Mouse (Mus musculus) thymus, postnatal 36 days (tissue): ENCODE measurements around the gene Amacr.

Experiments
- DNase-seq, 2 experiments: peaks; one replicate each; pipeline ENCODE4 v3.0.0; 2022; ENCODE audit warnings: mixed read lengths in 2 of 2

Gene Amacr

GRCm38 (mm10) chr15:10991566-10991965, 10.0 kb downstream of the Amacr start:
- DNase-seq = no peak

DNA sequence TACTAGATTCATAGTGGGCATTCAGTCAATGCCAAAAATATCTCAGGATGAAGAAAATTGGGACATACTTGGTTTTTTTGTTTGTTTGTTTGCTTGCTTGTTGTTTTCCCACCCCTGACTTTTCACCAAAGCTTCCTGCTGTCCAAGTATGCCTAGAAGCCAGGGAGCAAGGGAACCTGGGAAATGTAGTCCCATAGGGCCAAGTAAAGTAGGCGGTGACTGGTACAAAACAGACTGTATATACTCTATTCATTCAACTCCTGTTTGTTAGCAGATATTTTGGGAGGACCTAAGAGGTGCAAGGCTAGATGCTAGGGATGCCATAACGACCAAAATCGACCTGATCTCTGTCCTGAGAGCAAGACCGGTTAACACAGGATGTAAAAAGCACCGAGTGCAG, 18.3 kb downstream of the Amacr start:
- no peak for DNase-seq

DNA sequence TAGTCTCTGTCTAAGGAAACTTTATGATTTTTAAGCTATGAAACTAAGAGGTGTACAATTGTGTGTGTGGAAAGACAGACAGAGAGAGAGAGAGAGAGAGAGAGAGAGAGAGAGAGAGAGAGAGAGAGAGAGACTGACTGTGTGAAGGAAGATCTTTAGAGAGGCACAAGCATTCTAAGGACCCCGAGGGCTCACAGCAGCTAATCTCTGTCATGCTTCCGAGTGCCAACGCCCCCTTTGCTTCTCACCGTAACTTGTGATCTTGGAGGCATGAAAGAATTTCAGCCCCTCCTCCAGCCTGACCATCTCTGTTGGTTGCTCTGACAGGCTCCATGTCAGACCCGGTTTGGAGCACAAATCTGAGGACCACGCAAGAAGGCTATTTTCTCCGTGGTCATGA, 18.9 kb downstream of the Amacr start, which contains the start of gene Slc45a2:
Gene Slc45a2, plus strand, starts transcription at position 301 of the 400 bp plus-strand sequence.
- no peak for DNase-seq

- DNase-seq = no peak
Observed at GRCm38 (mm10) chr15:11003791-11004190, 22.2 kb downstream of the Amacr start.

- DNase-seq = no peak
Observed at GRCm38 (mm10) chr15:11004646-11005045, 23.1 kb downstream of the Amacr start.

DNA sequence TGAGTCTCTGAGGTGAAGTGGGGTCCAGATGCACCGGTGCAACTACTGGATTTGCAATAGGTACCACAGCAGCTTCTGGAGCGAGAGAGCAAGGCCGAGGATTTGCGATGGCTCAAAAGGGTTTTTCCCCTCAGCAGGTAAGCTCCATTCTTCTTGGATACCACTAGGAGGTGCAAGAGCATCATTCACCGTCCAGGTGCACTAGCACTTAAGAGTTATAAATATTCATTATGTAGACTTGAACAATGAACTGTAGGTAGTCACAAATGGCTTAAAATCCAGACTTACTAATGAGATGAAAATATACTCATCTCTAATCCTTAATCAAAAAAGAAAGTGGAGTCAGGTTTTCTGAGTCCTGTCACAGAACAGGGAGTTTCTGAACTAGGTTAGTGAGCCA, 27.2 kb downstream of the Amacr start:
- no peak for DNase-seq

DNA sequence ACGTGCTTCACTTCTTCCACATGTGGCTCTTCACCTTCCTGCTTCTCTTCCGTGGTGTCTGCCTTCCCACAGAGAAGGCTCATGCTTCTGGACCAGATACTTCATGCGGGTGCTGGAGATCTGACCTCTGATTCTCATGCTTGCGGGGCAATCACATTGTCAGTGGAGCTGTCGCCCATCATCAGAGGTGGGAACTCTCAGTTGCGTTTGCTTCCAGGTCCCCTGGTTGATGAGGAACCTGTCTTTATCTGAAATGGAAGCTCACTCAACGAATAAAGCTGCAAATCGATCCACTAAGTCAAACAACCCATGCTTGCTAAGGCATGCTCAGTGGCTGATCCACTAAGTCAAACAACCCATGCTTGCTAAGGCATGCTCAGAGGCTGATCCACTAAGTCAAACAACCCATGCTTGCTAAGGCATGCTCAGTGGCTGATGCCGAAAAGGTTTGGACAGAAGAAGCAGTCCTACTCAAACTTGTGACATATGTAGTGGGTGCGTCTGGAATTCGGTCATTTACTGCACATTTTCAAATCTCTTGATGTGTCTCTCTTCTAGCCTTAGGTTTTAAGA, 29.5 kb downstream of the Amacr start:
- DNase-seq = no peak

DNA sequence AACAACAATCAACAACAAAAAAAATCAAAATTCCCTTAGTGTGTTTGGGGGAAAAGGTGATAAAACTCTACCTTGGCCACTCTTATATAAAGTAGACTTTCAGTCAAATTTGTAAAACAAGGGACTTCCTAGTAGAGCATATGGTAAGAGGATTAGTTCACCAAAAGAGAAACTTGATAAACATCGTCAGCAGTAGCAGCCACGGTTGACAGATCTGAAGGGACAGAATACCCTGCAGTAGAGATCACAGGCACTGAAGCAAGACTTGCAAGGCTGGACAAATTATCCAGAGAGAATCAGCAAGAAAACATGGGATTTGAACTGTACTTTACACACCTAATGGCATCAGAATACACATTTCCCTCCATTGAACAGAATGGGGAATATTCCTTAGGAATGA, 33.4 kb downstream of the Amacr start:
- DNase-seq = no peak

GRCm38 (mm10) chr15:11026801-11027561, 45.4 kb downstream of the Amacr start:
- no peak for DNase-seq

DNA sequence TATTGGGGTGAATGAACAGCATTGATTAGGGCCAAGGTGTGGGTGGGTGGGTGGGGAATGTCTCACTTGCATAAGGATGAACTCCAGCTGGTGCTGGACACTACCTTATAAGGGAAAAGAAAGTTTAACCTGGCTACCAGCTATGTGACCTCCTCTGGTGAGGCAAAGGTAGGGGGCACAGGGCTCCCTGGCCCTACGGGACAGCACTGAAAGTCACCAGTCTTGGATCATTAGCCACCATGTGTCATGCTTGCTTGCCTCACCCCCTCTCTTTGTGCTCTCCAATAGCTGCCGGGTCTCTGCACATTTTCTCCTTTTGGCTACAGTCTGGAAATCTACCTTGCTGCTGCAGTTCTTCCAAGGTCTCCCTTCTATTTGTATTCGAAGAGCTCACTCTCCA, 48.6 kb downstream of the Amacr start:
- no peak for DNase-seq

GRCm38 (mm10) chr15:11035947-11036474, 54.5 kb downstream of the Amacr start:
- DNase-seq = no peak

- no peak for DNase-seq
Observed at GRCm38 (mm10) chr15:11036535-11037375, 55.2 kb downstream of the Amacr start.

DNA sequence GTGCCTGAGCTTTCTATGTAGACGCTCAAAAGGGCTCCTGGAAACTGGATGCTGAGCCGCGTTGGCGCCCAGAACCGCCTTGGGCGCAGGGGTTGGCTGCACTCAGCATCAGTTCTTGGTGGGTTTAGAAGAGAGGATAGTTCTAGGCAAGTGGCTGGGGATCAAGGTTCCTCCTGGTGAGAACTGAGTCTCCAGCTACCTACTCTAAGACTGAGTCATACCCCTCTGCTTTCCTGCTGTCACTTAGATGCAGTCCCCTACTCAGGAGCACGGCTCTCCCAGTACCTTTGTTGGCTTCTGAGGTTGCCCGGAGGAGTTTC, 55.8 kb downstream of the Amacr start:
- no peak for DNase-seq

DNA sequence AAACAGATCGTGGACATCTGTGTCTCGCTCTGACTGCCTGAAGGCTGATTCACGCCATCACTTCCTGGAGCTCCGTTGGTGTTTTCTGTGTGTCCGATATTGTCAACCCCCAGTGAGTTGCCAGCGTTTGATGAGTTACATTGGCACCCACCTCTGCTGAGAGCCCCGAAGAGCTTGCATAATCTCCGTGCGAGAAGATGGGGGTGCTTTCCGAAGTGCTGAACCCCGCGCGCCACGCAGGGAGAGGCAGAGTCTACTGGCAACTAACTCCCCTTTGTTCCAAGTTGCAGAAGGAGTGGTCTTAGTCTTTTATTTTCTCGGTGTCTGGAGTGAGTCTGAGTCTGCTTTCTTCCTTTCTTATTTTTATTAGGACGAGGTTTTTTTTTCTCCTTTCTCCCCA, 56.2 kb downstream of the Amacr start, which contains the start of gene Rxfp3:
Gene Rxfp3, minus strand, starts transcription at position 281 of the 400 bp plus-strand sequence.
- DNase-seq = no peak

- no peak for DNase-seq
Observed at GRCm38 (mm10) chr15:11038476-11038875, 56.9 kb downstream of the Amacr start.

DNA sequence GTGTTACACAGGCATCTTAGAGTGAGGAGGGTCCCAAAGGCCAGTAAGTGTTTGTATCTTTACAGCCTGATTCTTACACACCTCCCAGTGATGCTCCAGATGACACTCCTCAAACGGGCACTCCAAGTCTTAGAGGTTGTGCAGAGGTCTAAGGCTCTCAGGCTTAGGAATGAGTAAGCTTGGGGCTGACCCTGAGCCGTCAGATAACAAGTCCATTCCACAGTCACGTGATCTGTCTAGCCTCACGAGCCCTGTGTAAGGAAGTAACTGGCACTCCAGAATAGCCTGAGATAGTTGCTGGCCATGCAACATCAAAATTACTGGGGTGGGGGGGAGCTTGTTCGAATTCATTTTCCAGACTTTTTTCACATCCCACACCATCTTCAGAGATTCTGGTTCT, 58.5 kb downstream of the Amacr start:
- no peak for DNase-seq

GRCm38 (mm10) chr15:11041229-11041628, 59.7 kb downstream of the Amacr start:
- no peak for DNase-seq

- no peak for DNase-seq
Observed at GRCm38 (mm10) chr15:11042828-11043227, 61.3 kb downstream of the Amacr start.
